Mouse (Mus musculus) heart, adult 9 months (tissue): Measurements from ENCODE around the gene 4930516K23Rik.

Source experiments
- DNase-seq, 2 experiments: peaks; one replicate each; pipeline ENCODE4 v3.0.0; 2022; ENCODE audit warnings: low spot score in 2 of 2

The 4930516K23Rik gene

DNA sequence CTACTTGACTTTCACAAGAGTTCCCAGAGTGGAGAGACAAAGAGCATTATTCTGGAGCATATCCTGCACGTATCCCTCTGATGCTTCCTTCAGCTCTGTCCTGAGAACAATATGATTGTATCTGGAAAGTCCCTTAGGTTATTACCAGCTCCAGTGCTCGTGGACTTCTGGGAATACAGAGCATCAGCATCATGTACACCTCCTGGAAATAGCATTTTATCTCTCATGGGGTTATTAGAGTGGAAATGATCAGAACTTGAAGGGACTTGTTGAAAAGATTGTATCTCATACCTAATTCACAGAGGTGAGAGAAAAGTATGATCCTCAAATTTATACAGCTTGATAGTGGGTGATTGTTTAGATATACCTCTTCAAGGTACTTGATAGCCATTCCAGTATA lies at the start of gene 4930516K23Rik:
TSS of gene 4930516K23Rik (minus strand) at position 101 of the 400 bp plus-strand sequence.
- no peak for DNase-seq

DNA sequence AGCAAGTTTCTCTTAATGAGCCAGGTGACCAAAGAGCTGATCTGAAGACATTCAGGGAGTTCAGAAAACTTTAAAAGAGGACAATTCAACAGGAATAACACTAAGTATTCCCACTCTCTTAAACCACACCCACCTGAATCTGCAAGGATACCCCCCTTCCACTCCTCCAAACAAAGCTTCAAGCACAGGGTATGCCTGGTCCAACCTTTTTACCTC lies 43.4 kb upstream of the 4930516K23Rik start, which contains the start of gene Olfr646:
TSS of gene Olfr646 (plus strand) at position 117 of the 216 bp plus-strand sequence.
- no peak for DNase-seq

DNA sequence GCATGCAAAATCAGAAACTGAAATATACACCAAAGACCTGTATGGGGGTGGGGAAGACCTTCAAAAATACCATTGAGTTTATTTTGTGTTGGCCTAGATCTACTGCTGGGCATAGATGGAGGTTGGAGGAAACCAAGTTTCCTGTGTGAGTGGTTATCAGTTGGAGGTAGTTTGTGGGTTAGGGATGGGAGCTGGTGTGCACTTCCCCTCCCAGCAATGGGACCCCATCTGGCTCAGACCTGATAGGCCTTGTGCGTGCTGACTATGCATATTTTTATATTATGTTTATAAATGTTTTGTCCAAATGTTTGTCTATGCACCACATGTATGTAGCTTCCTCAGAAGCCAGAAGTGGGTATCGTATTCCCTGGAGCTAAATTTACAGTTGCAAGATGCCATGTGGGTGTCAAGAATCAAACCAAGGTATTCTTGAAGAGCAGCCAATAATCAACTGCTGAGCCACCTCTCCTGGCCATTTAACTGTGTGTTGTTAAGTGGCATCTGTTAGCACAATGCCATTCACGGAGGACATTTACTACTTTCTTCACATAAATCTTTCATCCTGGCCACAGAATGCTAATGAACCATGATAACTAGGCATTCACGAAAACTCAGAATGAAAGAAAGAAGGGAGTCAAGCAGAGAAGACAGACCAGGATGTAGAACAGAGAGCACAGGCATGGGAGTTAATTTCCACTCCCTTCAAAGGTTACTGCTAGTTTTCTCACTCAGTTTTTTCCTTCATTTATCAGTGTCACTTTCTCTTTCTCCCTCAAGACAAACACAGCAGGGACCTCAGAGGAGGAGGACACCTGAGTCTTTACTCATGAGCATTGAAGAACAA lies 42.9 kb upstream of the 4930516K23Rik start:
- DNase-seq: no peak

DNA sequence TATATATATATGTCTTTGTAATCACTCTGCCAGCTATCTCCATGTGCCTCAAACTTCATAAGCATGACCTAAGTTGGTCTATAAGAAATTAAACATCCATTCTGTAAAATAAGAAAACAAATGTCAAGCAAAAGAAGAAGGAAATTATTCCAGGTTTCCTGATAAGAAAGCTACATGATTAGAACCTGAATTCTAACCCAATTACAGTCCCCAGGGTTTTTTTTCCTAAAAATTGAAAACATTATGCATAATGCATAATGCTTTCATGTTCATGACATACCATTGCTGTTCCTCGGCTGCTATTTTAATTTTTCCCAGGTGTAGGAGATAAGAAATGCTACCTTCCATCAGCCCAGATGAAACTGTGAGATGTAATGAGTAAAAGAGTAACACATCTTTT lies 24.1 kb upstream of the 4930516K23Rik start, which contains the start of gene Olfr645:
TSS of gene Olfr645 (minus strand) at position 101 of the 400 bp plus-strand sequence.
- DNase-seq: no peak

DNA sequence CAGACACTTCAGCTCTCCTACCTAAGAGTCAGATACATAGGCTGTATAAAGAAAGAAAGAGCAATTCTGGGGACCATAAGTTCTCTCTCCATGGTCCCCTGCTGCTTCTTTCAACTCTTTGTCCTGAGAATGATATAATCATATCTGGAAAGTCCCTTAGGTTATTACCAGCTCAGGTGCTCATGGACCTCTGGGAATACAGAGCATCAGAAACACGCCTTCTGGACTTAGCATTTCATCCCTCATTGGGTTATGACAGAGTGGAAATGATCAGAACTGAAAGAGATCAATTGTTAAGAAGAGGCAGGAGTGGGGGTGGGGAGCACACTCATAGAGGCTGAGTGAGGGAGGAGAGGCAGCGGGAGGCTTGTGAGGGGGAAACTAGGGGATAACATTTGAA lies 10.5 kb upstream of the 4930516K23Rik start, which contains the start of gene Olfr644:
TSS of gene Olfr644 (minus strand) at position 101 of the 400 bp plus-strand sequence.
- DNase-seq: no peak

DNA sequence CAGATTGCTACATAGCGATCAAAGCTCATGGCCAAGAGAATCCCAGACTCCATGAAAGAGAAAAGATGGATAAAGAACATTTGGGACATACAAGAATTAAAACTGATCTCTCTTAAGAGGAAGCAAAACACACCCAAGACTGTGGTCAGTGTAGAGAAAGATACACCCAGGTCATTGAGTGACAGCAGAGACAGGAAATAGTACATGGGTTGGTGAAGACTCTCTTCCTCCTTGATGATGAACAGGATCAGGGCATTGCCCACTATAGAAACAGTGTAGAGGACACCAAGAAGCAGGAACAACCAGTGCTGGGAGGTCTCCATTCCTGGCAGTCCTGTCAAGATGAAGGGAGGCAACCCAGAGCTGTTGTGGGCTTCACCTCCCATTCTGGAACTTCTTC lies 2.0 kb downstream of the 4930516K23Rik start:
- no peak for DNase-seq

DNA sequence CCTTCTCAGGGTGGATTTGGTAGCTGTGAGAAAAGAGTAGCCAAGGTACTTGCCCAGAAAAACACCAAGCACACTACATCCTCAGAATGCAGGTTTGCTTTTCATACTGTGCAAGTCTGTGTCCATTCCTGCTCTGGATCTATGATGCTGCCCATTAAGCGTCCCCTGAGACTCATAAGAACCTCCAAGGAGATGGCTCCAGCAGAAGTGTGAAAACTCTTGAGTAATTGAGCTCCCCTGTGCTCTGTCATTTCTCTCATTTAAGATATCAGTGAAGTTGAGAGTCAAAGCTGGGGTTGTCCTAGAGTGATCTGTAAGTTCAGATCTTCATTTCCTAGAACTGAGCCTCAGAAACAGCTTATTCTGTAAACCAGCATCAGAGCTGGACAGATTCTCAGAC lies 8.7 kb downstream of the 4930516K23Rik start, which contains the start of gene Olfr642:
TSS of gene Olfr642 (minus strand) at position 101 of the 400 bp plus-strand sequence.
- DNase-seq: no peak

DNA sequence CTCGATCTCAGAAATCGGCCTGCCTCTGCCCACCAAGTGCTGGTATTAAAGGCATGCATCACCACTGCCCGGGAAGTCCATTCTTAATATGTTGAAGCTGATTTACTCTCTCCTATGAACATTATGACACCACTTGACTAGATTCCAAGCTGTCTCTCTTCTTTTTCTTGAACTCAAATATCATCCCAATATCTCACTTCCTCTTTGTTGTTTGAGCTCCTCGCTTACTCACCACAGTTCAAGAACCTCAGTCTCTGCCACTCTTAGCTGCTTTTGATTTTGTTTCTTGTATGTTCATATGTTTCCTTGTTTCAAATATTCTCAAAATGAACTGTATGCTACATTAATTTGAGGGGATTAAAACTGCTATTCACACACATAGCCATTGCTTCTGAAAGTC lies 10.5 kb downstream of the 4930516K23Rik start:
- no peak for DNase-seq

DNA sequence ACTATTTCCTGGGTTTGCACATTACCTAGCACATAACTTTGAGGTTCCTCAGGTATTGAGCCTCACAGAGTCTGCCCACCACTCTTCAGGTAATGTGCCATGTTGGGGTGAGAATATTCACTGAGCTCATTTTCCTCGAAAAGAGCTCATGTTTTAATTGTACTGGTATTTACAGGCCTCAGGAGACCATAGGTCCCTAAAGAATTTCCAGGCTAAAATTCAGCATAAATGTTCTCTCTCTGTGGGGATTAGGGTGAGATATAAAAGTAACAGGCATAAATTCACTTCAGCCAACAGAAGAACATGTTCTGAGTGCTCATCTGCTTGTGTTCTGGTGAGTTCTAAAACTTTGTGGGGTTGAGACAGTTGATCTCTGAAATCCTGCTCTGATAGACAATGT lies 26.1 kb downstream of the 4930516K23Rik start, which contains the start of gene Olfr641:
TSS of gene Olfr641 (plus strand) at position 301 of the 400 bp plus-strand sequence.
- DNase-seq: no peak

DNA sequence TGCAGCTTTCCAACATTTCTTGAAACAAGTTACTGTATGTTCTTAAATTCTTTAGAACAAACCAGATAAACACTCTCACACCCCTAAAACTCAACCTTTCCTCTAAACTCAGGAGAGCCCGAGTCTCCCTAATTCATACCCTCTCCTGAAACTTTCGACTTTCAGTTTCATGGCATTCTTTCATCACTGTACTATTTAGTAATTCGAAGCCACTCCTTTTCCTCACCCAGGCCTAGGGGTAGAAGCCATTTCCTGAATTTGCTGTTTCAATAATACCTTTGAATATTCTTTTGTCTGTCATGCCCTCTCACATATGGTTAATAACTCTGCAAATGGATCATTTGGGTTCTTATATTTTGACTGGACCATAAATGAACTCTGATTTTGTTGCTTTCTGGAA lies 34.3 kb downstream of the 4930516K23Rik start:
- DNase-seq: no peak

DNA sequence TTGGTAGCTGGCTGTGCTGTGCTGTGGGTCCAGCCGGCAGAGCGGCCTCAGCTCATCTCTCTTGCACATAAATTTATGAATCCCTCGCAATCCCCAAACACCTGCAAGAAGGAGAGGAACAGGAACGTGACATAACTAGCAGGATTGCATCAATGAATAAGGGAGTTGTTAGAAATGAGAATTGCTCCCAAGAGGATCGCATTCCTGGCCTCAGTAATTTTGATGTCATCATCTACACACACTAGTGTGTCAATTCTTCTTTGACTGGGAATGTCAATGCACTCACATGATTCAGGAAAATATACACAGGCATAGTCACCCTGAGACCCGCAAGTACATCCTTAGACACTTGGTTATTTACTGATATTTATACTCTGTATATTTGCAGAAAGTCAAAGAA lies 35.8 kb downstream of the 4930516K23Rik start, which contains the start of gene Olfr640:
TSS of gene Olfr640 (minus strand) at position 101 of the 400 bp plus-strand sequence.
- no peak for DNase-seq

DNA sequence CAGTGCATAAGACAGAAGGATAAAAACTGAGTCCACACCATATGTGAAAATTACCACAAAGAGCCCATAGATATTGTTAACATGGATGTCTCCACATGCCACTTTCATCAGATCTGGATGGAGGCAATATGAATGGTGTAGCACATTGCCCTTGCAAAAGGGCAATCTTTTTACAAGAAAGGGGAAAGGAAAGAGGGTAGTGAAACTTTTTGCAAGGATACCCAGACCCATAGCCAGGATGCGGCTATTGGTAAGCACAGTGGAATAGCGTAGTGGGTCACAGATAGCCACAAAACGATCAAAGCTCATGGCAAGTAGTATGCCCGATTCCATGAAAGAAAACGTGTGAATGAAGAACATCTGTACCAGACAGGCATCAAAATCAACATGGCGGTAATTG lies 39.6 kb downstream of the 4930516K23Rik start:
- DNase-seq: no peak

DNA sequence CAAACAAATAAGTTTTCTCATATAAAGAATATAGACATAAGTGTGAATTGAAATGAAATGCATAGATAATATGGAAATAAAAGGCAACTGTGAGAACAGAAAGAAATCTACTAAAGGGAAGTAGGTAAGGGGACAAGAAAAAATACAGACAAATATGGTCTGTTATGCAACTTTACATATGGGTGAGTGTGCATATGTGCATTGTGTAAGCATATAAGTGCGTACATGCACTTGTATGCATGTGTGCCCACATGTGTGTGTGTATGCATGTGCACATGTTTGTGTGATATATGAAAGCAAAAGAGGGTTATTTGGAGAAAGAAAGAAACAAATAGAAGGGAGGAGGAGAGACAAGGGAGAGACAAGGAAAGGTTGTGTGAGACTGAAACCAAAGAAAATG lies 42.3 kb downstream of the 4930516K23Rik start:
- no peak for DNase-seq

DNA sequence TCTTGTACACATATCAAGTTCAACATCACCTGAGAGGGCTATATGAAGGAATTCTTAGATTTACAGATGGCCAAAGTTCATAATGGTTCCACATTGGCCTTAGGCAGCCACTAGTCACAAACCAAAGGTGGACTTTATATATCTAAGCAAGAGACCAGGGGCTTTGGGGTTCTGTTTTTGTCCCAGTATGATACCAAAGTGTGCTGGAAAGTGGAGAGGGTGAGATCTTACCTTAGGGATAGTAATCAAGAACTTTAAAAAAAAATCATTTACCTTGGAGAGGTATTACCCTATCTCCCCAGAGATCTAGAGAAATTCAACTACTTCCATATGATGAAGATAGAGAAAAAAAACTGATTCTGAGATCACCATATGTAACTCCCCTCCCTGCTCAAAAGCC lies 44.0 kb downstream of the 4930516K23Rik start, which contains the start of gene Olfr639:
TSS of gene Olfr639 (minus strand) at position 101 of the 400 bp plus-strand sequence.
- DNase-seq: no peak
